Mouse (Mus musculus) activated CD4-positive, CD25-positive, alpha-beta regulatory T cell, adult 4 months (primary cell): Measurements from ENCODE around the gene Ftl1. TPM values are rescaled to one million over a fixed set of nuclear protein-coding genes. Genes with fewer than 3 reads are reported as not detected.
A peak's percentile ranks its signal among the peaks of the same experiment; 100 is the strongest.

ENCODE experiments used
- ATAC-seq: one replicate; pipeline ENCODE4 v1.8.0; 2017
- polyA plus RNA-seq, 2 experiments: library from polyadenylated mRNA; unstranded; fragments of 100-300 nt; shearing (Covaris generic); gene quantifications; one replicate each; pipeline ENCODE4 v1.2.1; 2017

Ftl1 gene
- polyA plus RNA-seq, 2 experiments from 2014 or later: 1,527 to 1,850 TPM

- ATAC-seq: no peak
Measured at GRCm38 (mm10) chr7:45447325-45447990, 12.2 kb downstream of the Ftl1 start.

GRCm38 (mm10) chr7:45446589-45446988 is 13.1 kb downstream of the Ftl1 start:
- no peak for ATAC-seq

- no peak for ATAC-seq
Measured at GRCm38 (mm10) chr7:45443526-45444420, 15.9 kb downstream of the Ftl1 start.

GRCm38 (mm10) chr7:45437521-45438276 is 22.0 kb downstream of the Ftl1 start, which contains the start of gene Ruvbl2:
Gene Ruvbl2 (minus strand): TSS chr7:45438096.
- ATAC-seq: no peak

- no peak for ATAC-seq
Measured at GRCm38 (mm10) chr7:45437046-45437445, 22.6 kb downstream of the Ftl1 start.

GRCm38 (mm10) chr7:45436444-45436843 is 23.2 kb downstream of the Ftl1 start:
- no peak for ATAC-seq

GRCm38 (mm10) chr7:45435038-45435437 is 24.6 kb downstream of the Ftl1 start:
- ATAC-seq: no peak

GRCm38 (mm10) chr7:45434203-45435015 is 25.3 kb downstream of the Ftl1 start, which contains the start of gene Gys1:
Gene Gys1 (plus strand): TSS chr7:45434844.
- peak; percentile 95 for ATAC-seq

- ATAC-seq: no peak
Measured at GRCm38 (mm10) chr7:45433835-45434202, 25.9 kb downstream of the Ftl1 start.

- no peak for ATAC-seq
Measured at GRCm38 (mm10) chr7:45426556-45426955, 33.1 kb downstream of the Ftl1 start.

GRCm38 (mm10) chr7:45421194-45421593 is 38.5 kb downstream of the Ftl1 start:
- no peak for ATAC-seq

- no peak for ATAC-seq
Measured at GRCm38 (mm10) chr7:45420615-45420919, 39.1 kb downstream of the Ftl1 start, which contains the start of gene Lhb. Gene Lhb (plus strand): TSS chr7:45420820.

GRCm38 (mm10) chr7:45419859-45420614 is 39.6 kb downstream of the Ftl1 start:
- no peak for ATAC-seq

- no peak for ATAC-seq
Measured at GRCm38 (mm10) chr7:45417962-45418492, 41.7 kb downstream of the Ftl1 start.

- peak; percentile 36 for ATAC-seq
Measured at GRCm38 (mm10) chr7:45415636-45416035, 44.0 kb downstream of the Ftl1 start.

GRCm38 (mm10) chr7:45414740-45415224 is 44.9 kb downstream of the Ftl1 start:
- no peak for ATAC-seq

- ATAC-seq: no peak
Measured at GRCm38 (mm10) chr7:45413864-45414739, 45.6 kb downstream of the Ftl1 start.

- no peak for ATAC-seq
Measured at GRCm38 (mm10) chr7:45413113-45413863, 46.4 kb downstream of the Ftl1 start, which contains the start of gene Ntf5. Gene Ntf5 (plus strand): TSS chr7:45413695.

GRCm38 (mm10) chr7:45412421-45412820 is 47.3 kb downstream of the Ftl1 start:
- ATAC-seq: no peak
